Mouse (Mus musculus) yolk sac, embryonic 10.5 days (tissue): ENCODE results near the gene Vti1b.

Experiments
- DNase-seq: peaks from one replicate; pipeline ENCODE4 v3.0.0-alpha.2; 2017; ENCODE audit warnings: low spot score

Gene Vti1b

DNA sequence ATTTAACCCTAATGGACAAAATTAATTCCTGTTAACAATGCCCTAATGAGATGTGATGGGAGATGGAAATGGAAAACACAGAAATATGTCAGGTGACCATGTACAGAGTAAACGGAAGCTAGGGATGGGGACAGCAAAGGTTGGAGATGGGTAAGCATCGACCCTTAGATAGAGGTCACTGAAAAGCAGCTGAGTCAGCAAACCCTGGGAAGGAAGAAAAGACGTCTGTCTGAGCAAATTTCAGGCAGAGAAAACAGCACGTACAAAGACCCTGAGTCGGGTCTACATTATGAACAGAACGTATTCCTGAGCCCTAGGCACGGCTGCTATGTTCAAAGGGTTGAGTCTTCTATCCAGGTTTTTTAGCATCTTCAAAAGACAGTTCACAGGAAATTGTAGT is 35.5 kb downstream of the Vti1b start:
- no peak for DNase-seq

GRCm38 (mm10) chr12:79135105-79135504 is 37.4 kb downstream of the Vti1b start:
- DNase-seq = no peak

DNA sequence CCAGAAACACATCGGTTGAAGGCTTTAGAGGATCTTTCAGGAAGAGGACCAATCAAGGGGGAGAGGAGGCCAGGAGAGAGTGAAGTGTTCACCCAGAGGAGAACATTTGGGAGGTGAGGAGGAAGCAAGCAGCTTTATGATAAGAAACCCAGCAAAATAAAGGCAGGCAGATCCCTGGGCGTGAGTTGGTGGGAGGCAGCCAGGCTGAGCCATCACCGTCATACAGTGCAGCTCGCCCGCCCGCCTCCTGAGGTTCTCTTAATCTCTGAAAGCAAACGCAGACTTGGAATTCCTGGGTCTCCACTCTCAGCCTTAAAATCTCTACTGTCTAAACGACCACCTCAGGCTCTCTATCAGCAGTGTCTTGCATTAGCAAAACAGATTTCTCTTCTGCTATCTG is 37.8 kb downstream of the Vti1b start:
- no peak for DNase-seq

- DNase-seq = no peak
These were observed 40.6 kb downstream of the Vti1b start for GRCm38 (mm10) chr12:79131706-79132460.

- DNase-seq = no peak
These were observed 41.2 kb downstream of the Vti1b start for GRCm38 (mm10) chr12:79131178-79131675.

DNA sequence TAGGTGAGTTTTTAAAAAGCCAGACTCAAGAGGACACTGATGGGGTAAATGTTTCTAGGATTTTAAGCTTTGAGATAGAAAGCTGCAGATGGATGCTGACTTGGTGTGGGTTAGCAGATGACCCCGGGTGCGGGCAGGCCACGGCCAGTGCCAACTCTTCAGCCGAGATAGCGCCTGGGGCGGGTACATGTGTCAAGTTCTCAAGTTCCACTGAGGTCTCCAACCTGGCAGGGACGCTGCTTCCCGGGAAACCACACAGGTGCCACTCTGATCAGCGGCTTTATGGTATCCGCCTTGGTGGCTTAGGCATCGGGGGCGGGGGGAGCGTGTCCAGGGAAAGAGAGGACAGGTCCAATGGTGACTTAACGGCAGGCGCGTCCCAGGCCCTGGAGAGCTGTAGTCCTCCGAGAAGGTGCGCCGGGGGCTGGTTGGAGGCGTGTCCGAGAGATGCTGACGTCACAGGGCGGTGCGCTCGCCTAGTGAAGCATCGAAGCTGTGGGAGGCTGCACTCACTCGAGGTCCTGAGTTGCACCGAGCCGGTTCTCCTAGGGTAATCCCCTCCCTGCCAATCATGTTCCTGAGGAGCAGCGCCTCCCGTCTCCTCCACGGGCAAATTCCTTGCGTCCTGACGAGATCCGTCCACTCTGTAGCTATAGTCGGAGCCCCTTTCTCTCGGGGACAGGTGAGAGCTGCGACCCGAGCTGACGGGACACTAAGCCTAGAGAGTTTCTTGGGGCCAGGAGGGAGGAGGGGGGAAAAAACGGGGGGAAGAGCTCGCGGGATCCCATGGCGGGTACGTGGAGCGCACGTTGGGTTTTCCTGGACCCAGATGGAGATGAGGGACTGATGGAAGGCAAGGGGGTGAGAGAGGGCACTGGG is 41.9 kb downstream of the Vti1b start, which contains the start of gene Arg2:
Gene Arg2 (plus strand): TSS at position 479 of the 879 bp plus-strand sequence.
- peak; percentile 77 for DNase-seq

GRCm38 (mm10) chr12:79122820-79123219 is 49.6 kb downstream of the Vti1b start:
- no peak for DNase-seq

DNA sequence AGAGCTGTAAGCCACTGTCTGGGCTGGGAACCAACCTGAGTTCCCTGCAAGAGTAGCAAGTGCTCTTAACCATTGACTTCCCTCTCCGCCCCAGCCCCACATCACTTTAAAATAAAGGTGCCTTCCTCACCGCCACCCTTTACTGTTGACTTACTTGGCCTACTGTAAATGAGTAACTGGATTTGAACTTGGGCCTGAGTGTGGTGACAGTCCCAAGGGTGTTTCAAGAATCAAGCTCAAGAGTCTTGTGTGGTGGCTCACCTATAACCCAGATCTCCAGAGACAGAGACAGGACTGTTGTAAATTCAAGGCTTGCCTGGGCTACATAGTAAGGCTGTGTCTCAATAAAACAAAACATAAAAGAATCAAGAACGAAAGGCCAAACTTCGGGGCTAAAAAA is 53.5 kb downstream of the Vti1b start:
- no peak for DNase-seq
